Mouse (Mus musculus) yolk sac, embryonic 10.5 days (tissue): ENCODE data around the gene Tasp1.
A peak's percentile ranks its signal among the peaks of the same experiment; 100 is the strongest.
"Not testable (repeated sequence)": the region's sequence is repeated elsewhere in the genome, so short reads cannot be mapped to it uniquely, and the experiment has no call there.

Source experiments
- DNase-seq: peaks from one replicate; pipeline ENCODE4 v3.0.0-alpha.2; 2017; ENCODE audit warnings: low spot score

Gene Tasp1

GRCm38 (mm10) chr2:139883581-139884263 lies 182.9 kb downstream of the Tasp1 start:
- DNase-seq: no peak

DNA sequence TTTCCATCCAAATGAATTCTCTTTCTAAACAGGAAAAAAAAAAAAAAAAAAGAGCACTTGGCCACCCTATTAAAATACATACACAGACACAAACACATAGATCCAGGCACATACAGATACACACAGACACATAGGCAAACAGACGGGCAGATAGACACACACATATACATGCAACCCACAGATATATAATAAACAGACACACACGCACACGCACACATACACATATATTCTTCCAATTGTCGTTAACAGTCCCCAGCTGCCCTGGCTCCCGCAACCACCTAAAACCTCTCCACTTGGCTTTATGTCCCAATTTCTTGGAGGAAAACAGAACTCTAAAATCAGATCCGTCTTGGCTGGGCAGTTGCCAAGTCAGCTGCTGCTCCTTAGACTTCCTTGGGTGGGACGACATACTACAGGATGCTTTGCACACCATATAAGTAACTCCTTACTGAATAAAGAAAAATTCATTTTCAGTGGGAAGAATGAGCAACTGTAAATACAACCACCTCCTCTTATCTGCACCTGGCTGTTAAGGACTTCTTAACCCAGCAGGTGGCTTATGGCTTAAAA lies 188.5 kb downstream of the Tasp1 start:
- DNase-seq: no peak

GRCm38 (mm10) chr2:139875876-139876275 lies 190.7 kb downstream of the Tasp1 start:
- no peak for DNase-seq

DNA sequence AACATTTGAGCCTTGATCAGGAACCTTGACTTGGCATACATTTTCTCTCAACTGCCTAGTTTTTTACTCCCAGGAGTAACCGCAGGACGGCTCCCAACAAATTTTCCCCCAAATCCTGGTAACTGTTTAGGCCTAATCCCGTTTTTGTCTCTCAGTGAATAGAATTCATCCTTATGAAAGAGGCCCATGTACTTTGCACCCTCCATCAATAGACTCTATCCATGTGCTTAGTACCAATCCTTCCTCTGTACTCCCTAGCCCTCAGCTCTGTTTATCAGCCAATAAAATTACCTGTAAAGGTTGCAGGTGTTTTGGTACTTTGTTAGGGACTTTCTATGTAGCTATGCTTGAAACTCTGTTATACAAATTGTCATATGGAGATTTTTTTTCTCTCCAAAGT lies 192.4 kb downstream of the Tasp1 start:
- DNase-seq: no peak

GRCm38 (mm10) chr2:139873762-139874161 lies 192.8 kb downstream of the Tasp1 start:
- peak; percentile 17 for DNase-seq

DNA sequence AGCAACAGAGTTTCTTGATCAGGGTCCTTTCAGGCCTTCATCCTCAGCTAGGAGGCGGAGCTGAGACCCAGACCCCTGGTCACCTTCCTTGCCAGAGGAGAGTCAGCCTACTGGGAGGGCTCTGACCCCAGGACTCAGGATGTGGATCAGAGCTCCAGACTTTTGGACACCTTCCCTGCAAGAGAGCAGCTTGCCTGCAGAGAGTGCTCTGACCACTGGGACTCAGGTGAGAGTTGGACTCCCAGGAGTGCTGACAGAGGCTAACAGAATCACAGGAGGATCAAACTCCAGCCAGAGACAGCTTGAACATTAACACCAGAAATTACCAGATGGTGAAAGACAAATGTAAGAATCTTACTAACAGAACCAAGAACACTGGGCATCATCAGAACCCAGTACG lies 197.5 kb downstream of the Tasp1 start:
- DNase-seq: not testable (repeated sequence)

DNA sequence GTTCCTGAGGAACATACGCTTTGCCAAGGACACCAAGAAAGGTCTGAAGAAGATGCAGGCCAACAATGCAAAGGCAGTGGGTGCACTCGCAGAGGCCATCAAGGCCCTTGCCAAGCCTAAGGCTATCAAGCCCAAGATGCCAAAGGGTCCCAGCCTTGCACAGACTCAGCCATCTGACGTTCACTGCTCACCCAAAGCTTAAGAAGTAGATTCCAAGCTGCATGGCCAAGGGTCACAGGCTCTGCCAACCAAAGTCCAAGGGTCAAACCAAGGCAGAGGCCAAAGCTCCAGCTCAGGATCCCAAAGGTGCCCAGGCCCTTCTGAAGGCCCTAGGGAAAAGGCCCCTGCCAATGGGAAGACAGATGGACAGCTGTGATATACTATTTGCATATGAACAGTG lies 203.2 kb downstream of the Tasp1 start:
- not testable (repeated sequence) for DNase-seq

DNA sequence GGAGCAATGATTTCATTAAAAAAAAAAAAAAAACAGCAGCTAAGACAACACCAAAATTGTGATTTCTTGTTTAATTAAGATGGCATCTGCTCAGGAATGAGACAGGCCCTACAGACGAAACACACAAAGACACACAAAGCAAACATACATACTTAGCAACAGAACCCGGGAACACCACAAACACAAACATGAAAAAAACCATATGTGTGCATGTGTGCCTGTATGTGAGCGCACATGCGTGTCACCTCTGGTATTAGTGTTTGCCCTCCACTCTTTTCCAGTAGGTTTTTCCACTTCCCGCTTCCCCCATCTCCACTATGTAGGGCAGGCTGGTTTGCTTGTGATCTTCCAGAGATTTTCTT lies 206.5 kb downstream of the Tasp1 start:
- no peak for DNase-seq

DNA sequence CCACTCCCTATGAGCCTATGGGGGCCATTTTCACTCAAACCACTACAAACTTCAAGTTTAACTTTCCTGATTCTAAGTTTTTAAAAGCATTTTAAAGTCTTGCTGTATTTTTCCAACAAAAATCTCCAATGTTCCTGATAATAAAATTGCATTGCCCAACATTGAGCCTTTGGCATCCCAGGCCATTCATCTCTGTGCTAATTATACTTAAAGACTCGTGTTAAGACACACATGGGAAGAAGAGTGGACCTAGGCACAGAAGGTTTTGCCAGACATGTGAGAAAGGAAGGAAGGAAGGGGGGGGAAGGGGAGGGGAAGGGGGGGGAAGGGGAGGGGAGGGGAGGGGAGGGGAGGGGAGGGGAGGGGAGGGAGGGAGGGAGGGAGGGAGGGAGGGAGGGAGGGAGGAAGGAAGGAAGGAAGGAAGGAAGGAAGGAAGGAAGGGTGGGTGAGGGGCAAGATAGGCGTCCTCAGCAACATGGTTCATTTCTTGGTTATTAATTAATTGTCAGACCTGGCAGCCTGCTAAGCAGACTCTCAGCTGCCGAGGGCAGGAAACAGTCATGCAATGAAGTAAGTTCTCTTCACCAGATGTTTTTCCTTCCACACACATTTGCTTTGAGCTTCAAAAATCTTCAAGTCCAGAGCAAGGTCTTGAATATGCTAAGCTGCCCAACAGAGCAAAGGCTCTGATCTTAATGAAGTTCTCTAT lies 207.0 kb downstream of the Tasp1 start:
- DNase-seq: no peak

DNA sequence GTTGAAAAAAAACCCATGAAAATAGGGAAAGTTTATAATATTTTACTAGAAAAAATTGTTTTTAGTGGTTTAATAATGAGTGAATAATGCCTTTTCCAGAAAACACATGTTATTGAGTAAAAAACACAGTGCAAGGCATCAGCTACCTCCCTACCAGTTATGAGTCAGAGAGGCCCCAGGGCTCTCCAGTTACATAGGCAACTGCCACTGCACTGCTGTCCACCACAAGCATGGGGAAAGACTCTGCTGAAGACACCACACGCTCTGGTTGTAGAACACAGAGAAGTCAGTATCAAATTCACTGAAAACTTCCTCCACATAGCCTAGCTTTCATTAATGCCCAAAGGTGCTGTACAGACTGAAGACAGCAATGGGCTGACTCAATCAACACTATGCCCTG lies 217.0 kb downstream of the Tasp1 start:
- DNase-seq: no peak

- DNase-seq: no peak
Measured at GRCm38 (mm10) chr2:139841359-139841758, 225.2 kb downstream of the Tasp1 start.

- DNase-seq: no peak
Measured at GRCm38 (mm10) chr2:139840941-139841340, 225.7 kb downstream of the Tasp1 start.

GRCm38 (mm10) chr2:139821589-139822378 lies 244.8 kb downstream of the Tasp1 start:
- DNase-seq: no peak

DNA sequence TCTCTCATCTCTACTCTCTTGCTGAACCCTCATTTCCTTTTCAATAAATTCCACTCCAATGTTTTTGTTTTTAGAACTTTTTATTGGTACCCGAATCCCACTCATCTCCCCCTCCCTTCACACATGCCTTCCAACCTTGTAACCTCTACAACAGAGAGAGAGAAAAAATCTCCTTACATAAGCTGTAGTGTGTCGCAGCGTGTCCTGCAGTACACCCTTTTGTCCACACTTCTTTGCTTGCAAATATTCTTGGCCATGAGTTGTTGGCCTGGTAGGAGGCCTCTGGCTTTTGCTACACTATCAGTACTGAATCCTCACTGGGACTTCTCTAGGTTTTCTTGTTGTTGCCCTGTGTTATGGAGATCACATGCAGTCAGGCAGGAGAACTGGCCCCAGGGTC lies 249.3 kb downstream of the Tasp1 start:
- no peak for DNase-seq

DNA sequence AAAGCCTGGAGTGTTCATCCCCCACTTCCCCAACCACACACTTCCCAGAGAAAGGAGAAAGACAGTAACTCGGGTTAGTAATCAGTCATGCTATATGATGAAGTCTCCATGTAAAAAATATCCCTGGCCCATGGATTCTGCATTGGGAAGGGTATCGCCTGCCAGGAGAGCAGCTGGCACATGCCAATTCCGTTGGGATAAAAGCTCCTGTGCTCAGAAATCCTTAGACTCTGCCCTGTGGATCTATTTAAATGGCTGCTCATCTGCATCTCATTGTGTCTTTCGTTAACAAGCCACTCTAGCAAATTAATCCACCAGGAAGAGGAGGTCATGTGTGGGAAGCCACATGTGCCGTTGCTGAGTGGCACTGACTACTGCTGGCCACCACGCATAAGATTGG lies 258.7 kb downstream of the Tasp1 start:
- DNase-seq: no peak

DNA sequence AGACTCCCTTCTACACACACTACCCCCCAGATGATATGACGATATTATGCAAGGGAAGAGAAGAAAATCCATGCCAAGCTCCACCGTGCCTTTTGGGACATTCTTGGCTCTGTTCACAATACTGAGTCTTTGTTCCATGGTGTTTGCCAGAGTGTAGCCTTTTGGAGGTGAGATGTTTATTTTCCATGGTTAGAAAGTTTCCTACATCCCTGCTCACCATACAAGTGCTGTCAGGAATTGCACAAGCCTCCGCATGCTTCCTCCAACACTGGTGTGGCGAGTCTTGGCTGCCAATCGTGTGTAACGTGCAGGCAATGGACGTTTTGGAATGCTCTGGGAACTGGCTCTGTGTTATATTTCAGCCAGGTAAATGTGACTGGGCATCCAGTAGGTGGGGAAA lies 262.6 kb downstream of the Tasp1 start:
- no peak for DNase-seq

GRCm38 (mm10) chr2:139792345-139793120 lies 274.1 kb downstream of the Tasp1 start:
- no peak for DNase-seq

DNA sequence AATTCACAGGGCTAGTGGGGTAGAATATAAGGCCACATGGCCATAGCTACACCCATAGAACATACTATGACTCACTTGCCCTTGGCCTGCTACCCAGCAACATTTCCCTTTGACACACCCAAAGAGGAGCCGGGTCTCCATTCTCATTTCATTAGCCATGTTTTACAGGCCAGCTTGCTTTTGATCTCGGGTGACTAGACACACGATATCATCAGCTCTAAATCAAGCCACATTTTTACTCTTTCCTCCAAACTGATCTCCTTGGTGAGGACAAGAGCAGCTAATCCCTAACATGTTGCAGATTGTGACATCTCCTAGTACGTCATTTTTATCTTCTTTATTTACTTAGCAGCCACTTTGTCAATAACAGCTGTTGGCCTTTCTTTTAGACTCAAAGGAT lies 277.9 kb downstream of the Tasp1 start:
- DNase-seq: no peak

DNA sequence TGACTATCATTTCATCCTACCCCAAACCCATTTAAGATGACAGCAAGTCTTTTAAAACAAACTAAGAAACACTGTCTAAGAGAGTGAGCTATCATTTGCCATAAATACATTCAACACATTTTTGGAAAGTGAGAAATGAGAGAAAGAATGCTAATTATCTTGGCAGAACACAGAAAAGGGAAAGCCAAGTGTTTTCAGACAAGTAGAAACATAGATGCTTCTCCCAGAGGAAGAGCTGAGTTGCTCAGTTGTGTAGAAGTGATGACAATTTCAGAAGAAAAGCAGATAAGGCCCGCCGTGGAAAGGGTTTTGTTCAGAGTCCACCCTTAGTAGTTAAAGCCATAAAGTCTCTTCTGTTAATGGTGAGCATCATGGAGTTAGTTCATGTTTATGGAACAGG lies 281.7 kb downstream of the Tasp1 start:
- DNase-seq: no peak

DNA sequence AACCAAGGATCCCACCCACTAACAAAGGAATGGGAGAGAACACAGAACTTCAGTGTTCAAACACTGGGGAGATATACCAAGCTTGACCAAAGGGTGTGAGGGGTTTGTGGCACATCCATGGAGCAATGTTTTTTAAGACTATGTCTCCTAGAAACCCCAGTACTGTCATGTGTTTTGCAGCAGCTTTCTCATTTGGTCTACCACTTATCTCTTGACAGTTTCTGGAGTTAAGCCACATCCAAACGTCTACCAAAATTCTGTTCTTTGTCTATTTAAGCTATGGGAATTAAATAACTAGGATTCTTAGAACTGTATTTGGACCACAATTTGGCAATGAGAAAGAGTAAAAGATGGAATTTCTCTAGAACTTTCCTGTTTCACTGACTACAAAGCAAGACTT lies 282.1 kb downstream of the Tasp1 start:
- no peak for DNase-seq
